Mouse (Mus musculus): ENCODE measurements around the gene Lsr. TPM values are rescaled to one million over a fixed set of nuclear protein-coding genes. Genes with fewer than 3 reads are reported as not detected.
A peak's percentile ranks its signal among the peaks of the same experiment; 100 is the strongest.
"Not testable (repeated sequence)": the region's sequence is repeated elsewhere in the genome, so short reads cannot be mapped to it uniquely, and the experiment has no call there.

The Lsr gene
- polyA plus RNA-seq, 1 experiment from 2014 or later: 40.3 TPM

DNA sequence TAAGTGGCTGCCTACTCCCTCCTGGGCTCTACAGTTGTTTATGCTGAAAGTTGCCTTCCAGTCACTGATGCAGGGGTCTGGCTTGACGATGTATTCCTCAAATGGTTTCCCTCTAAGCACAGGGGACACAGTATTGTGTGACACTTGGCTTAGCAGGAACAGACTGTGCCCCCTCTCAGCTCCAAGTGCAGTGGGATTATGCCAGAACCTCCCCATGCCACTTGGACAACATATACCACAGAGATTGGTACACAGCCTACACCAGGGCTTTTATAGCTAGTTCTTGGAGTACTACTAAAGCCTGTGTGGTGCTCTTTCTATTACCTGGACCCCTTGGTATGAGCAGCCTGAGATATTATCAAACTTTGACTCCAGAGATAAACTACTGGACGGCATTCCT, 28.6 kb downstream of the Lsr start:
- not testable (repeated sequence) for H3K27ac ChIP-seq; H3K4me3 ChIP-seq; H3K4me1 ChIP-seq; H3K27me3 ChIP-seq (ENCODE audit: insufficient read depth, poor library complexity, severe bottlenecking); DNase-seq (ENCODE audit: low spot score); H3K9me3 ChIP-seq
- H3K36me3 ChIP-seq: peaks cover 30% of the 10 kb centered on the region
- WGBS: 69% methylated on average over 2 of the region's 2 CpGs

- no peak within 1 kb of the TSS for H3K4me3 ChIP-seq
- no peak for DNase-seq (ENCODE audit: low spot score)
- H3K27me3 ChIP-seq (ENCODE audit: insufficient read depth, poor library complexity, severe bottlenecking): no peaks in the 10 kb centered on the region
- H3K9me3 ChIP-seq: no peaks in the 10 kb centered on the region
- no peaks in the 10 kb centered on the region for H3K4me1 ChIP-seq
- 61% methylated on average over 9 of the region's 9 CpGs for WGBS
- peaks cover 25% of the 10 kb centered on the region for H3K36me3 ChIP-seq
- no peak within 1 kb of the TSS for H3K27ac ChIP-seq
These were observed 29.2 kb downstream of the Lsr start, which contains the start of gene Hamp for GRCm38 (mm10) chr7:30943909-30944635. Hamp (minus strand) TSS chr7:30944032.

GRCm38 (mm10) chr7:30942365-30942764, 30.9 kb downstream of the Lsr start:
- not testable (repeated sequence) for H3K4me1 ChIP-seq; H3K4me3 ChIP-seq; H3K9me3 ChIP-seq; H3K27ac ChIP-seq; DNase-seq (ENCODE audit: low spot score); H3K27me3 ChIP-seq (ENCODE audit: insufficient read depth, poor library complexity, severe bottlenecking)
- peaks cover 15% of the 10 kb centered on the region for H3K36me3 ChIP-seq
- WGBS: 30% methylated on average over 3 of the region's 3 CpGs

- H3K27ac ChIP-seq; H3K9me3 ChIP-seq; H3K4me3 ChIP-seq; H3K36me3 ChIP-seq; H3K4me1 ChIP-seq; H3K27me3 ChIP-seq (ENCODE audit: insufficient read depth, poor library complexity, severe bottlenecking); DNase-seq (ENCODE audit: low spot score): not testable (repeated sequence)
- WGBS: 76% methylated on average over 1 of the region's 1 CpGs
These were observed 33.2 kb downstream of the Lsr start for GRCm38 (mm10) chr7:30940070-30940469.

GRCm38 (mm10) chr7:30935422-30936099, 37.7 kb downstream of the Lsr start:
- not testable (repeated sequence) for H3K27me3 ChIP-seq (ENCODE audit: insufficient read depth, poor library complexity, severe bottlenecking); H3K36me3 ChIP-seq; H3K27ac ChIP-seq; H3K4me1 ChIP-seq; DNase-seq (ENCODE audit: low spot score); H3K9me3 ChIP-seq; H3K4me3 ChIP-seq
- 81% methylated on average over 6 of the region's 6 CpGs for WGBS

- H3K9me3 ChIP-seq; H3K27me3 ChIP-seq (ENCODE audit: insufficient read depth, poor library complexity, severe bottlenecking); H3K4me3 ChIP-seq; DNase-seq (ENCODE audit: low spot score); H3K36me3 ChIP-seq; H3K27ac ChIP-seq; H3K4me1 ChIP-seq: not testable (repeated sequence)
- 70% methylated on average over 2 of the region's 2 CpGs for WGBS
These were observed 48.7 kb downstream of the Lsr start, which contains the start of gene Hamp2 for GRCm38 (mm10) chr7:30924581-30924980. Hamp2 (minus strand) TSS chr7:30924681.

DNA sequence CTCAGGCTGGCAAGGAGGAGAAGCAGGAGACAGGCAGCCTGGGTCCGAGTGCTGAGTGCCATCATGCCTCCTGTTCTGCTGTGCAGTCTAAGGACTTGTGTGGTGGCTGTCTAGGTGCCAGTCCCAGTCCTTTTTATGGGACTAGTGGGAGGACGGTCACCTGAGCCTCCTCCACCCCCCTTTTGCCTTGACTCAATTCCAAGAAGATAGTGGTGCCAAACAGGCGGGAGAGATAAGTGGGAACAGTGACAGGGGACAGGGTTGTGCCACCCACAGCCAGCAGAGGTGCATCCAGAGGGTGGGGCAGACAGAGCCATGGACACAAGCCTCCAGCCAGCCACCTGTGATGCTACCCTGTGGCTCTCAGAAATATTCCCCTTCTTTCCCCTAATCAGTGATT, 49.2 kb downstream of the Lsr start:
- WGBS: 59% methylated on average over 3 of the region's 3 CpGs
- peak; percentile 70 for DNase-seq (ENCODE audit: low spot score)
- no peak overlapping the region for H3K4me3 ChIP-seq
- H3K27ac ChIP-seq: no peak overlapping the region
- no peaks in the 10 kb centered on the region for H3K9me3 ChIP-seq
- no peaks in the 10 kb centered on the region for H3K36me3 ChIP-seq
- peaks cover 5% of the 10 kb centered on the region; the same call in 1 of the 2 replicates for H3K27me3 ChIP-seq (ENCODE audit: insufficient read depth, poor library complexity, severe bottlenecking)
- H3K4me1 ChIP-seq: no peaks in the 10 kb centered on the region

DNA sequence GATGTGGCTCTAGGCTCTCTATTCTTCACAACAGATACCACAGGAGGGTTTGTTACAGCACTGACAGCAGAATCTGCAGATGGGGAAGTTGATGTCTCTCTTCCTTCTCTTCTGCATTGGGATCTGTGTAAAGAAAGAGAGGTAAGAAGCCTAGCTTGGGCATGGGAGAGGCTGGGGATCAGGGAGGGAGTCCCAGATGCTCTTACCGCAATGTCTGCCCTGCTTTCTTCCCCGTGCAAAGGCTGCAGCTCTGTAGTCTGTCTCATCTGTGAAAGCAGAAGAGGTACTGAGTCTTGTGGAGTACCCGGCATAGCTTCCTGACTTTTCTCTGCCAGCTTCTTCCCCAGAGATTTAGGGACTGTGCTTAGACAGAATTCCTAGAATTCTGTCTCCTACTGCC, 50.8 kb downstream of the Lsr start:
- not testable (repeated sequence) for H3K4me3 ChIP-seq; H3K9me3 ChIP-seq; H3K4me1 ChIP-seq; DNase-seq (ENCODE audit: low spot score); H3K27me3 ChIP-seq (ENCODE audit: insufficient read depth, poor library complexity, severe bottlenecking); H3K27ac ChIP-seq; H3K36me3 ChIP-seq
- 38% methylated on average over 3 of the region's 3 CpGs for WGBS

- no peaks in the 10 kb centered on the region for H3K9me3 ChIP-seq
- H3K4me3 ChIP-seq: no peak overlapping the region
- H3K27ac ChIP-seq: no peak overlapping the region
- H3K36me3 ChIP-seq: no peaks in the 10 kb centered on the region
- H3K4me1 ChIP-seq: no peaks in the 10 kb centered on the region
- DNase-seq (ENCODE audit: low spot score): no peak
- peaks cover 11% of the 10 kb centered on the region for H3K27me3 ChIP-seq (ENCODE audit: insufficient read depth, poor library complexity, severe bottlenecking)
- 55% methylated on average over 3 of the region's 3 CpGs for WGBS
These were observed 53.0 kb downstream of the Lsr start for GRCm38 (mm10) chr7:30920217-30920616.

GRCm38 (mm10) chr7:30917219-30917618, 56.0 kb downstream of the Lsr start:
- 61% methylated on average over 4 of the region's 4 CpGs for WGBS
- no peak for DNase-seq (ENCODE audit: low spot score)

GRCm38 (mm10) chr7:30916713-30917112, 56.6 kb downstream of the Lsr start:
- Histone ChIP-seq H3K27ac (no peak overlapping the region), H3K36me3 (no peaks in the 10 kb centered on the region), H3K4me3 (no peak overlapping the region), H3K9me3 (no peaks in the 10 kb centered on the region), H3K27me3 (ENCODE audit: insufficient read depth, poor library complexity, severe bottlenecking) (peaks cover 17% of the 10 kb centered on the region), H3K4me1 (no peaks in the 10 kb centered on the region)
- 34% methylated on average over 6 of the region's 6 CpGs for WGBS
- peak; percentile 68 for DNase-seq (ENCODE audit: low spot score)

More at GRCm38 (mm10) chr7:30917219-30917618, 56.0 kb downstream of the Lsr start:
- no peaks in the 10 kb centered on the region for H3K4me1 ChIP-seq
- H3K9me3 ChIP-seq: no peaks in the 10 kb centered on the region
- no peaks in the 10 kb centered on the region for H3K36me3 ChIP-seq
- no peak overlapping the region for H3K4me3 ChIP-seq
- H3K27me3 ChIP-seq (ENCODE audit: insufficient read depth, poor library complexity, severe bottlenecking): peaks cover 17% of the 10 kb centered on the region
- H3K27ac ChIP-seq: no peak overlapping the region

DNA sequence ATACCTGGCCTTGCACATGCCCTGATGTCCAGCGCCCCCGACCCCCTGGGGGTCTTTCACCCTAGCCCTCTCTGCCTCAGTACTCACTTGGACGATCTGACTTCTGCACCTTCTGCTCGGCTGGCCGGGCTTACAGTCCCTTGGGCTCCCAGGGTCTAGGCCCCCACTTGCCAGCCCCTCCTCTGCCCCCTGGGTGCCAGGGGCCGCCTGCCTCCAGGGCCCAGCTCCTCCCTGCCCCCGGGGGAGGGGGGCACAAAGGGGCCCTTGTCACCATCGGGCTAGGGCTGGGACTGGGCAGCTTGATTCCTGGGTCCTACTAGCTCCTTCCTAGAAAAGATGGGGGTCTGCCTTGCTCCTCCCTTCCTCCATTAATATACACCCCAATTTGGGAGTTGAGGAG, 58.5 kb downstream of the Lsr start, which contains the start of gene Mag:
Gene Mag (minus strand): TSS at position 142 of the 400 bp plus-strand sequence.
- Histone ChIP-seq H3K36me3 (no peaks in the 10 kb centered on the region), H3K27me3 (ENCODE audit: insufficient read depth, poor library complexity, severe bottlenecking) (peaks cover 17% of the 10 kb centered on the region), H3K4me3 (no peak within 1 kb of the TSS), H3K9me3 (no peaks in the 10 kb centered on the region), H3K4me1 (no peaks in the 10 kb centered on the region), H3K27ac (no peak within 1 kb of the TSS)
- WGBS: 64% methylated on average over 8 of the region's 8 CpGs
- DNase-seq (ENCODE audit: low spot score): no peak

DNA sequence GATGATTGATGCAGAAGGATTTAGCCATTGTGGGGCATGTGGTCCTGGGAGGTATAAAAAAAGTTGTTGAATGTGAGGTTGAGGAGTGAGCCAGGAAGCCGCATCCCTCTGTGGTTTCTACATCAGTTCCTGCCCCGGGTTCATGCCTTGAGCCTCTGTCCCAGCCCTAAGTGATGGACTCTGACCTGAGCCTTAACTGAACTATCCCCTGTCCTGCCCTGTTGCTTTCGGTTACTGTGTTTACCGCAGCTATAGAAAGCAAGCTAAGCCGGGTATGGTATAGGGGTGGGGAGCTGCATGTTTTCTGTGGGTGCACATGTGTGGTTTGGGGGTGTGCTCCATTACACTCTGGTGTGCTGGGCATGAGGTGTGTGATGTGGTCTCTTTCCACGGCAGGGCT, 63.5 kb downstream of the Lsr start:
- no peak overlapping the region for H3K27ac ChIP-seq
- H3K4me1 ChIP-seq: peaks cover 11% of the 10 kb centered on the region
- 73% methylated on average over 6 of the region's 6 CpGs for WGBS
- H3K27me3 ChIP-seq (ENCODE audit: insufficient read depth, poor library complexity, severe bottlenecking): peaks cover 39% of the 10 kb centered on the region
- DNase-seq (ENCODE audit: low spot score): no peak
- H3K4me3 ChIP-seq: no peak overlapping the region
- no peaks in the 10 kb centered on the region for H3K36me3 ChIP-seq
- H3K9me3 ChIP-seq: no peaks in the 10 kb centered on the region
